Mouse (Mus musculus) heart, embryonic 16.5 days (tissue): Measurements from ENCODE around the gene Gltpd2. TPM values are rescaled to one million over a fixed set of nuclear protein-coding genes. Genes with fewer than 3 reads are reported as not detected.
"Not testable (repeated sequence)": the region's sequence is repeated elsewhere in the genome, so short reads cannot be mapped to it uniquely, and the experiment has no call there.

ENCODE experiments used
- ATAC-seq: fragments of 200-750 bp; cut with Nextera tagmentation; replicated peaks from 2 replicates; pipeline ENCODE4 v1.8.0; 2017; ENCODE audit warnings: moderate number of reproducible peaks; ENCODE audit not compliant: insufficient read depth, low FRiP score; ENCODE audit errors: extremely low read depth
- H3K27ac ChIP-seq: fragments of 300-500 bp; sonication (generic); 2 replicates; pipeline ENCODE4 v1.5.1; 2014; ENCODE audit warnings: mild to moderate bottlenecking, low read length, control low read depth, moderate library complexity
- H3K27me3 ChIP-seq: fragments of 300-500 bp; sonication (generic); 2 replicates; pipeline ENCODE4 v1.6.1; 2014; ENCODE audit warnings: low read length, mixed read lengths; ENCODE audit not compliant: control insufficient read depth, insufficient read depth
- H3K36me3 ChIP-seq: fragments of 300-500 bp; sonication (generic); 2 replicates; pipeline ENCODE4 v1.6.1; 2014; ENCODE audit not compliant: control insufficient read depth, insufficient read depth
- H3K4me1 ChIP-seq: fragments of 300-500 bp; sonication (generic); 2 replicates; pipeline ENCODE4 v1.6.1; 2014; ENCODE audit warnings: low read length, mixed read lengths; ENCODE audit not compliant: control insufficient read depth, insufficient read depth
- H3K4me2 ChIP-seq: fragments of 300-500 bp; sonication (generic); 2 replicates; pipeline ENCODE4 v1.6.1; 2014; ENCODE audit warnings: low read depth, mild to moderate bottlenecking, control low read depth, low read length
- H3K4me3 ChIP-seq: fragments of 300-500 bp; sonication (generic); 2 replicates; pipeline ENCODE4 v1.5.1; 2014; ENCODE audit warnings: mild to moderate bottlenecking, control low read depth, low read length
- H3K9ac ChIP-seq: fragments of 300-500 bp; sonication (generic); 2 replicates; pipeline ENCODE4 v1.6.1; 2014; ENCODE audit warnings: low read length, control low read depth
- H3K9me3 ChIP-seq: fragments of 300-500 bp; sonication (generic); replicated peaks from 2 replicates; pipeline ENCODE4 v1.6.1; 2016; ENCODE audit warnings: low read length; ENCODE audit not compliant: control insufficient read depth
- WGBS: fragments of 180-500 bp; shearing (Covaris S2); extraction: QIAGEN DNeasy Blood & Tissue Kit; methylation state at CpG from one replicate; pipeline ENCODE4 v1.1.7; 2014; 5-methylcytosine and 5-hydroxymethylcytosine counted together
- polyA plus RNA-seq: library from polyadenylated mRNA; unstranded; fragments of >200 nt; fragmentation: Nextera tagmentation; extraction: Ambion mirVana; gene quantifications from 2 replicates; pipeline ENCODE4 v1.2.1, GENCODE M21; 2015

Gltpd2 gene
- polyA plus RNA-seq, result 0.16 and 0.37 TPM in 2 replicates

DNA sequence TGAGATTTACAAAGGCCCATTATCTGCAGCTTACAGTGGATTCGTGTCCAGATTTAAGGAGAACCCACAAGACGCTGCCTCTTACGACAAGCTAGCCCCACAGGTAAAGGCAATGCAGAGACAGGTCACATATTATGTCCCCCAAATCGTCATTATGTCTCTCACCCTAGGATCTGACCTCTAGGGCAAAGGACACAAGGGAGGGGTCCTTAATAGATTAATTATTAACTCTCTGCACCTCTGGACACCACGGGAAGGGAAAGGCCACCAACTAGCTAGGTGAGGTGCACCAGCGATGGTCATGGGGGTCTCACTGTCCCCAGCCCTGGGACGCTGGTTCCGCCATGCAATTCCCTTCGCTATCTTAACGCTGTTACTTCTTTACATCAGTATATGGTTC lies at the start of gene Gltpd2:
Gene Gltpd2 (plus strand): TSS at position 274 of the 400 bp plus-strand sequence.
- WGBS, result 88% methylated on average over 10 of the region's 10 CpGs
- peak within 1 kb of the TSS; percentile 68 for H3K9ac ChIP-seq
- H3K9me3 ChIP-seq, result no peaks in the 10 kb centered on the region
- H3K27ac ChIP-seq, result peak within 1 kb of the TSS; percentile 61
- H3K4me2 ChIP-seq, result peak within 1 kb of the TSS; percentile 70
- ATAC-seq, result no peak
- peaks cover 4% of the 10 kb centered on the region; the same call in 1 of the 2 replicates for H3K4me1 ChIP-seq
- peak within 1 kb of the TSS; percentile 42 for H3K4me3 ChIP-seq
- H3K36me3 ChIP-seq, result no peaks in the 10 kb centered on the region
- H3K27me3 ChIP-seq, result no peaks in the 10 kb centered on the region

- Histone ChIP-seq H3K4me2 (no peak overlapping the region), H3K9ac (no peak overlapping the region), H3K4me3 (no peak overlapping the region), H3K9me3 (no peaks in the 10 kb centered on the region), H3K27me3 (peaks cover 10% of the 10 kb centered on the region), H3K4me1 (peaks cover 10% of the 10 kb centered on the region), H3K36me3 (no peaks in the 10 kb centered on the region), H3K27ac (no peak overlapping the region)
- 83% methylated on average over 3 of the region's 3 CpGs for WGBS
- no peak for ATAC-seq
These were observed 49.2 kb upstream of the Gltpd2 start for GRCm38 (mm10) chr11:70469764-70470163.

DNA sequence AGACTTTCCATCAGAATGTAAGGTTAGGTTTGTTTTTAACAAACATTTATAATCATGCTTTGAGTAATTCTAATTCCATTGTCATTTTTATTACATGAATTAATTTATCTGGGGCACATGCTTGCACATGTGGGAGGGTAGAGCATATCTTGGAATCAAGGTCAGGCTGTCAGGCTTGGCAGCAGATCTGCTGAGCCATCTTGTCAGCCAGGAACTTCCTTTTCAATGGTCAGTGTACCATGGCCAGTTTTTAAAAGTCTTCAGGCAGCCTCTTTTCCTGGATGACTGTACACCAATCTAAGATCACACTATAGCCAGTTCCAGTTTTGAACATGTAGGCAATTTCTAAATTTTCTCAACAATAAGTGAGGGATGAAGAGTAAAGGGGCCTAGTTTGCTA lies 46.3 kb upstream of the Gltpd2 start:
- Histone ChIP-seq H3K4me3 (no peak overlapping the region), H3K36me3 (no peaks in the 10 kb centered on the region), H3K27ac (no peak overlapping the region), H3K9ac (no peak overlapping the region), H3K4me1 (peaks cover 3% of the 10 kb centered on the region; the same call in 1 of the 2 replicates), H3K4me2 (no peak overlapping the region), H3K9me3 (no peaks in the 10 kb centered on the region), H3K27me3 (no peaks in the 10 kb centered on the region)
- ATAC-seq, result no peak

- H3K27ac ChIP-seq, H3K9ac ChIP-seq, ATAC-seq, H3K4me1 ChIP-seq, H3K4me2 ChIP-seq, H3K4me3 ChIP-seq, H3K9me3 ChIP-seq, H3K27me3 ChIP-seq, H3K36me3 ChIP-seq: not testable (repeated sequence)
- 89% methylated on average over 5 of the region's 5 CpGs for WGBS
These were observed 45.7 kb upstream of the Gltpd2 start for GRCm38 (mm10) chr11:70473291-70473690.

DNA sequence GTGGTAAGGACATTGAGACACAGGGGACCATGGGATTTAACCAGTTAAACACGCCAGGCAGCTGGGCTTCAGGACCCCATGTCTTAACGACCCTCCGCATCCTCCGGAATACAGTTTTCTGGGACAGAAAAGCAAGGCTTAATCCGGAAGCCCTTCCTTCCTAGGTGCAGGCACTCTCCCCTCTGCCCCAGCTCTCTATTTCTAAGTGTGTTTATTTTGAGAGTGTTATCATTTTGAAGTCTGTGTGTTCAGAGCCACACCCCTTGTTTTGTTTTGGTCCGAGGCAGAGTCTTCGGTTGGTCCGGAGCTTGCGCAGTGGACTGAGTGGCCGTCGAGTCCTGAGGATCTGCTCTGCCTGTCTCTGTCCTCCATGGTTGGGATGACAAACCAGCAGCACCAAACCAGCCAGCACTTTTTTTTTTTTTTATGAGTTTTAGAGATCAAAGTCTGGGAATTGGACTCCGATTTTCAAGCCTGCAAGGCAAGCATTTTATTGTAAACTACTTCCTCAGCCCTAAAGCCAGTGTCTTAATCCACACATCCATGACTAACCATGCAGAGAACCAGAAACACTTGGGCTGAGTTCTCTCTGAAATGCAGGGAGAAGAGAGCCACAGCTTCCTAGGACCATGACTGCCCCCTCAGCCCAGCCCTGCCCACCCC lies 44.0 kb upstream of the Gltpd2 start:
- no peaks in the 10 kb centered on the region for H3K36me3 ChIP-seq
- WGBS, result 59% methylated on average over 12 of the region's 12 CpGs
- no peaks in the 10 kb centered on the region for H3K9me3 ChIP-seq
- H3K27me3 ChIP-seq, result no peaks in the 10 kb centered on the region
- H3K4me1 ChIP-seq, result peaks cover 2% of the 10 kb centered on the region; the same call in 1 of the 2 replicates
- no peak overlapping the region for H3K4me3 ChIP-seq
- no peak overlapping the region for H3K9ac ChIP-seq
- no peak overlapping the region for H3K4me2 ChIP-seq
- ATAC-seq, result no peak
- H3K27ac ChIP-seq, result no peak overlapping the region

DNA sequence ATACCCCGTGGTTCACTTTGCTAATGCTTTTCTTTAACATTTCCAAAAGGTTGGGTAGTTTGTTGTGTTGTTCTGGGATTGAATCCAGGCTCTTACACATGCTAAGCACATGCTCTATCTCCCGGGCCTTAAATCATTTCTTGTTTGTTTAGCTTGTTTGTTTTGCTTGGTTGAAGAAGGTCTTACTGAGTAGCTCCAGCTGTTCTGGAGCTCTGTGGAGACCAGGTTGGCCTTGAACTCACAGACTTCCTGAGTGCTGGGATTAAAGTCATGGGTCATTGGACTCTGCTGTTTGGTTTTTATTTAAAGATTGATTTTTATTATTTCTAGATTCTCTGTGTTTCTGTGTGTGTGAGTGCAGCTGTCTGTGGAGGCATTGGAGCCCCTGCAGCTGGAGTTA lies 33.5 kb upstream of the Gltpd2 start:
- 38% methylated on average over 2 of the region's 2 CpGs for WGBS
- H3K27ac ChIP-seq, result no peak overlapping the region
- no peak overlapping the region for H3K9ac ChIP-seq
- no peaks in the 10 kb centered on the region for H3K27me3 ChIP-seq
- H3K9me3 ChIP-seq, result no peaks in the 10 kb centered on the region
- H3K4me3 ChIP-seq, result no peak overlapping the region
- no peak for ATAC-seq
- H3K4me2 ChIP-seq, result no peak overlapping the region
- no peaks in the 10 kb centered on the region for H3K4me1 ChIP-seq
- H3K36me3 ChIP-seq, result no peaks in the 10 kb centered on the region

- ATAC-seq, result no peak
- 24% methylated on average over 4 of the region's 4 CpGs for WGBS
- Histone ChIP-seq H3K4me2 (no peak overlapping the region), H3K4me3 (no peak overlapping the region), H3K9ac (no peak overlapping the region), H3K27me3 (no peaks in the 10 kb centered on the region), H3K36me3 (no peaks in the 10 kb centered on the region), H3K9me3 (no peaks in the 10 kb centered on the region; the same call in 1 of the 2 replicates), H3K4me1 (no peaks in the 10 kb centered on the region), H3K27ac (no peak overlapping the region)
These were observed 31.2 kb upstream of the Gltpd2 start for GRCm38 (mm10) chr11:70487816-70488215.

- Histone ChIP-seq H3K9me3 (no peaks in the 10 kb centered on the region; the same call in 1 of the 2 replicates), H3K4me2 (no peak overlapping the region), H3K36me3 (no peaks in the 10 kb centered on the region), H3K27me3 (no peaks in the 10 kb centered on the region), H3K9ac (no peak overlapping the region), H3K27ac (no peak overlapping the region), H3K4me3 (no peak overlapping the region), H3K4me1 (no peaks in the 10 kb centered on the region)
- WGBS, result 77% methylated on average over 3 of the region's 3 CpGs
- no peak for ATAC-seq
These were observed 29.9 kb upstream of the Gltpd2 start for GRCm38 (mm10) chr11:70489138-70489537.

DNA sequence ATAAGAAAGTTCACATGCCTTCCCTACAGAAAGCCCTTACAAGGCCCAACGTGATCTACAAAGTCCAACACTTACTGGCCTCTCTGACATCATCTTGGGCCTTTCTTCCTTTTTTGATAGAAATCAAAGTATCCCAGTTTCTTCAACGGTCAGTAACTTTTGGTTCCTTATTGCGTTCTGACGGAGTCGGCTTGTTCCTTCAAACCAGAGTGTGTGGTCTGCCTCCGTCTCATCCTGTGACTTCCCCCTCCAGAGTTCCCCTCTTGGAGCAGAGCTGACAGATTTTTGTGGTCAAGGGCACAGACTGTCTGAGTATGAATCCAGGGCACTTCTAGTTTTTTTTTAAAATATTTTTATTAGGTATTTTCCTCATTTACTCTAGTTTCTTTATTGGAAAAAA lies 29.3 kb upstream of the Gltpd2 start:
- Histone ChIP-seq H3K4me2 (no peak overlapping the region), H3K4me3 (no peak overlapping the region), H3K27me3 (no peaks in the 10 kb centered on the region), H3K9me3 (no peaks in the 10 kb centered on the region; the same call in 1 of the 2 replicates), H3K36me3 (no peaks in the 10 kb centered on the region), H3K4me1 (no peaks in the 10 kb centered on the region), H3K27ac (no peak overlapping the region), H3K9ac (no peak overlapping the region)
- 78% methylated on average over 6 of the region's 6 CpGs for WGBS
- ATAC-seq, result no peak
